Mouse (Mus musculus): ENCODE measurements around the gene Cnmd.

- TF ChIP-seq POLR2A (IDR thresholded peaks at IDR 0.05; ENCODE audit: low read depth, low read length) (no peak), CTCF (conservative IDR thresholded peaks at IDR 0.05; ENCODE audit: insufficient read depth, insufficient read length, low read depth, low read length) (no peak)
Observed at GRCm38 (mm10) chr14:79632330-79632729, 29.6 kb downstream of the Cnmd start.

Data from kidney, adult 2 months (tissue).